Mouse (Mus musculus): Measurements from ENCODE around the gene Abcc3.

DNA sequence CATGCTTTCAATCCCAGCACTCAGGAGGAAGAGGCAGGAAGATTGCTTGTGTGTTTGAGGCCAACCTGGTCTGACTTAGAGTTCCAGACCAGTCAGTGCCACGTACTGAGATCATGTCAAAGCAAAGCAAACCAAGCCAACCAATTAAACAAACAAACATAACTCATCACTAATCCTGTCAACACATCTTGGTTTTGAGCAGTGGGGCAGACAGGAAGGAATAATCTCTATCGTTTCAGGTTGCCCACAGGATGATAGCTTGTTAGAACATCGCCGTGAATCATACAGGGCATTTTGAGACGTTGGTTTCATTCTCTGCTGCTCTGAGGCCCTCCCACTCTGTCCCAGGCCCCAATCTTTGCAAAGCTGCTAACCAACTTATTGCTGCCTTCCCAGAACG is 22.8 kb downstream of the Abcc3 start:
- TF ChIP-seq POLR2A (IDR thresholded peaks at IDR 0.05; ENCODE audit: control insufficient read depth, low read depth, low read length) (no peak), CTCF (IDR thresholded peaks at IDR 0.05; ENCODE audit: control insufficient read depth, insufficient read depth, insufficient replicate concordance, low read depth, low read length) (no peak)
